8 mouse cellular contexts compared by ENCODE assay signal in genomic region chr12:111760306-111760908, GRCm38 (mm10). TPM values are rescaled to one million over a fixed set of nuclear protein-coding genes. Genes with fewer than 3 reads are reported as not detected.
DNase-seq lines count a peak whose midpoint lies in the region; ATAC-seq lines count a peak whose summit lies in the region.

No protein-coding gene starts in this region.

- H3K27ac ChIP-seq in heart, embryonic 11.5 days (ENCODE audit: low read depth, low read length): no peak overlapping the region
- no peak overlapping the region for H3K27ac ChIP-seq in hindbrain, embryonic 11.5 days (ENCODE audit: low read depth, low read length)

- no peak overlapping the region for H3K9ac ChIP-seq in heart, embryonic 11.5 days (ENCODE audit: low read depth, low read length)
- H3K9ac ChIP-seq in hindbrain, embryonic 11.5 days (ENCODE audit: low read depth, low read length): peak overlapping the region; percentile 98

- peak overlapping the region; percentile 95; the same call in 1 of the 2 replicates for H3K4me3 ChIP-seq in heart, embryonic 11.5 days (ENCODE audit: low read depth, low read length)
- H3K4me3 ChIP-seq in hindbrain, embryonic 11.5 days (ENCODE audit: low read depth, low read length): peak overlapping the region; percentile 84
- peak overlapping the region; percentile 99 for H3K4me3 ChIP-seq in megakaryocyte, embryonic 14.5 days (replicated peaks)

- peak overlapping the region; percentile 99 for H3K4me2 ChIP-seq in heart, embryonic 11.5 days
- H3K4me2 ChIP-seq in hindbrain, embryonic 11.5 days (replicated peaks; ENCODE audit: low read depth, low read length): peak overlapping the region; percentile 90

- 78% methylated on average over 7 of the region's 7 CpGs for WGBS in heart, embryonic 11.5 days (ENCODE audit: insufficient replicate concordance)
- WGBS in hindbrain, embryonic 11.5 days: 77% methylated on average over 7 of the region's 7 CpGs

- H3K27me3 ChIP-seq in heart, embryonic 11.5 days (ENCODE audit: control insufficient read depth, insufficient read depth, low read length): no peaks in the 10 kb centered on the region
- H3K27me3 ChIP-seq in hindbrain, embryonic 11.5 days (ENCODE audit: control insufficient read depth, insufficient read depth, low read length): no peaks in the 10 kb centered on the region
- no peaks in the 10 kb centered on the region for H3K27me3 ChIP-seq in megakaryocyte, embryonic 14.5 days (replicated peaks)

- H3K4me1 ChIP-seq in heart, embryonic 11.5 days (ENCODE audit: control insufficient read depth, insufficient read depth, low read length): peaks cover 19% of the 10 kb centered on the region
- H3K4me1 ChIP-seq in hindbrain, embryonic 11.5 days (replicated peaks; ENCODE audit: control insufficient read depth, insufficient read depth, low read length): peaks cover 11% of the 10 kb centered on the region
- H3K4me1 ChIP-seq in megakaryocyte, embryonic 14.5 days: peaks cover 83% of the 10 kb centered on the region

- no peak for ATAC-seq in heart, embryonic 11.5 days (replicated peaks; ENCODE audit: insufficient number of reproducible peaks, low FRiP score, low TSS enrichment)
- ATAC-seq in hindbrain, embryonic 11.5 days (ENCODE audit: low FRiP score): no peak
- ATAC-seq in megakaryocyte-erythroid progenitor cell, adult 5-6 weeks (replicated peaks; ENCODE audit: low FRiP score, low TSS enrichment, poor library complexity, severe bottlenecking): no peak

- intact Hi-C loops in heart, postnatal 25 days (cut with DNase I): no loop called here

- DNase-seq in heart, postnatal 25 days (ENCODE audit: low spot score): no peak
- peak; percentile 37 for DNase-seq in NIH3T3 (ENCODE audit: low read depth)
- DNase-seq in hindbrain, embryonic 11.5 days (ENCODE audit: low spot score): no peak
- DNase-seq in embryo, embryonic 11 days: no peak
- DNase-seq in adrenal gland, adult 8-10 months: no peak

- no peaks in the 10 kb centered on the region for H3K36me3 ChIP-seq in heart, embryonic 11.5 days (ENCODE audit: control insufficient read depth, insufficient read depth, low read length)
- H3K36me3 ChIP-seq in hindbrain, embryonic 11.5 days (ENCODE audit: control insufficient read depth, insufficient read depth, low read length): no peaks in the 10 kb centered on the region
- H3K36me3 ChIP-seq in megakaryocyte, embryonic 14.5 days (replicated peaks; ENCODE audit: low read length): peaks cover 22% of the 10 kb centered on the region

- no peaks in the 10 kb centered on the region for H3K9me3 ChIP-seq in heart, embryonic 11.5 days (replicated peaks; ENCODE audit: control insufficient read depth, low read length)
- H3K9me3 ChIP-seq in hindbrain, embryonic 11.5 days (ENCODE audit: control insufficient read depth, low read length): no peaks in the 10 kb centered on the region
- H3K9me3 ChIP-seq in megakaryocyte, embryonic 14.5 days: no peaks in the 10 kb centered on the region

RNA-seq across cellular contexts. Expression of gene Klc1, which starts 1.8 kb away (rescaled TPM):
- 94.9 and 101 TPM in 2 replicates for polyA plus RNA-seq in heart, embryonic 11.5 days (2014; fragmentation: Nextera tagmentation; extraction: Ambion mirVana)
- total RNA-seq in heart, postnatal 25 days (2021): 10 to 100 TPM; 94.5 to 95.3 TPM
- 345 and 366 TPM in 2 replicates for polyA plus RNA-seq in hindbrain, embryonic 11.5 days (2014; fragmentation: Nextera tagmentation; extraction: Ambion mirVana)
- polyA plus RNA-seq in megakaryocyte, embryonic 14.5 days (2012; ENCODE audit: insufficient read depth, low replicate concordance): 21.5 and 66.3 TPM in 2 replicates
- 35.3 and 58.3 TPM in 2 replicates for total RNA-seq in megakaryocyte-erythroid progenitor cell, adult 5-6 weeks (2014; fragmentation: Nextera tagmentation)
- 28.3 and 36.1 TPM in 2 replicates for total RNA-seq in megakaryocyte-erythroid progenitor cell, adult 5-6 weeks (2017)
- 100 to 1,000 TPM in 2 of 4 experiments, 10 to 100 TPM in 2; 87.5 to 137 (median 109) TPM for total RNA-seq in adrenal gland, adult 8-10 months (2022)

RNA-seq across cellular contexts. Expression of gene Apopt1, which starts 47.3 kb away (rescaled TPM):
- polyA plus RNA-seq in heart, embryonic 11.5 days (2014; fragmentation: Nextera tagmentation; extraction: Ambion mirVana): 50.0 and 51.3 TPM in 2 replicates
- total RNA-seq in heart, postnatal 25 days (2021): 10 to 100 TPM; 32.1 to 36.4 TPM
- polyA plus RNA-seq in hindbrain, embryonic 11.5 days (2014; fragmentation: Nextera tagmentation; extraction: Ambion mirVana): 52.5 and 54.2 TPM in 2 replicates
- 65.2 and 126 TPM in 2 replicates for polyA plus RNA-seq in megakaryocyte, embryonic 14.5 days (2012; ENCODE audit: insufficient read depth, low replicate concordance)
- 62.7 and 67.7 TPM in 2 replicates for total RNA-seq in megakaryocyte-erythroid progenitor cell, adult 5-6 weeks (2014; fragmentation: Nextera tagmentation)
- 55.5 and 56.4 TPM in 2 replicates for total RNA-seq in megakaryocyte-erythroid progenitor cell, adult 5-6 weeks (2017)
- total RNA-seq in adrenal gland, adult 8-10 months (2022): 10 to 100 TPM; 65.7 to 82.3 (median 74.3) TPM

RNA-seq across cellular contexts. Expression of gene Bag5, which starts 47.4 kb away (rescaled TPM):
- 41.8 and 42.8 TPM in 2 replicates for polyA plus RNA-seq in heart, embryonic 11.5 days (2014; fragmentation: Nextera tagmentation; extraction: Ambion mirVana)
- total RNA-seq in heart, postnatal 25 days (2021): 10 to 100 TPM; 19.4 to 21.2 TPM
- 61.5 and 63.3 TPM in 2 replicates for polyA plus RNA-seq in hindbrain, embryonic 11.5 days (2014; fragmentation: Nextera tagmentation; extraction: Ambion mirVana)
- 2.5 and 4.8 TPM in 2 replicates for polyA plus RNA-seq in megakaryocyte, embryonic 14.5 days (2012; ENCODE audit: insufficient read depth, low replicate concordance)
- total RNA-seq in megakaryocyte-erythroid progenitor cell, adult 5-6 weeks (2014; fragmentation: Nextera tagmentation): 27.7 and 28.9 TPM in 2 replicates
- total RNA-seq in megakaryocyte-erythroid progenitor cell, adult 5-6 weeks (2017): 33.0 and 52.3 TPM in 2 replicates
- 10 to 100 TPM; 39.2 to 41.7 (median 40.0) TPM for total RNA-seq in adrenal gland, adult 8-10 months (2022)

RNA-seq across cellular contexts. Expression of gene Xrcc3, which starts 53.3 kb away (rescaled TPM):
- 7.9 and 8.8 TPM in 2 replicates for polyA plus RNA-seq in heart, embryonic 11.5 days (2014; fragmentation: Nextera tagmentation; extraction: Ambion mirVana)
- 1 to 10 TPM; 1.9 to 2.2 TPM for total RNA-seq in heart, postnatal 25 days (2021)
- 8.2 and 9.8 TPM in 2 replicates for polyA plus RNA-seq in hindbrain, embryonic 11.5 days (2014; fragmentation: Nextera tagmentation; extraction: Ambion mirVana)
- polyA plus RNA-seq in megakaryocyte, embryonic 14.5 days (2012; ENCODE audit: insufficient read depth, low replicate concordance): 2.2 and 3.2 TPM in 2 replicates
- 32.1 and 34.7 TPM in 2 replicates for total RNA-seq in megakaryocyte-erythroid progenitor cell, adult 5-6 weeks (2014; fragmentation: Nextera tagmentation)
- total RNA-seq in megakaryocyte-erythroid progenitor cell, adult 5-6 weeks (2017): 6.7 and 11.2 TPM in 2 replicates
- total RNA-seq in adrenal gland, adult 8-10 months (2022): 10 to 100 TPM; 17.5 to 22.1 (median 19.4) TPM

RNA-seq across cellular contexts. Expression of gene Zfyve21, which starts 53.6 kb away (rescaled TPM):
- 83.3 and 93.7 TPM in 2 replicates for polyA plus RNA-seq in heart, embryonic 11.5 days (2014; fragmentation: Nextera tagmentation; extraction: Ambion mirVana)
- 10 to 100 TPM; 61.1 to 66.7 TPM for total RNA-seq in heart, postnatal 25 days (2021)
- 54.2 and 54.7 TPM in 2 replicates for polyA plus RNA-seq in hindbrain, embryonic 11.5 days (2014; fragmentation: Nextera tagmentation; extraction: Ambion mirVana)
- 15.3 and 16.7 TPM in 2 replicates for polyA plus RNA-seq in megakaryocyte, embryonic 14.5 days (2012; ENCODE audit: insufficient read depth, low replicate concordance)
- 7.3 and 20.4 TPM in 2 replicates for total RNA-seq in megakaryocyte-erythroid progenitor cell, adult 5-6 weeks (2014; fragmentation: Nextera tagmentation)
- 5.4 and 9.6 TPM in 2 replicates for total RNA-seq in megakaryocyte-erythroid progenitor cell, adult 5-6 weeks (2017)
- total RNA-seq in adrenal gland, adult 8-10 months (2022): 100 to 1,000 TPM; 113 to 145 (median 123) TPM
